Mouse (Mus musculus): ENCODE data around the gene Hprt.
A peak's percentile ranks its signal among the peaks of the same experiment; 100 is the strongest.
"Not testable (repeated sequence)": the region's sequence is repeated elsewhere in the genome, so short reads cannot be mapped to it uniquely, and the experiment has no call there.

Hprt gene

GRCm38 (mm10) chrX:52987905-52988783, at the start of gene Hprt:
Hprt (plus strand) TSS chrX:52988137.
- ATAC-seq (ENCODE audit: low TSS enrichment), result peak; percentile 99

DNA sequence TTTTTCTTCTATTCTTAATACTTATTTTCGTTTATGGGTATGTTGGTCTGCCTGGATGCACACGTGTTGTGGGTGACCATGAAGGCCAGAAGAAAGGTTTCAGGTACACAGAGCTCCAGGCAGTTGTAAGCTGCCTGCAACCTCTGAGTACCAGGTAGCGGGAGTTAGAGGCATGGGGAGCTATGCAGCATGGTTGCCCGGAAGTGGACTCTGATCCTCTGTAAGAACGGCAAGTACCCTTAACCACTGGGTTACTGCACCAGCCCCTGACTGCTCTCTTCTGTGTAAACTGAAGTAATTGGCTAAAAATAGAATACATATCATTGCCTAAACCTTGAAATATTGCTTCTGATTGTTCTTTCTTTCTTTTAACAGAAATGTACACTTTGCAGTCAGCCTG, 42.4 kb upstream of the Hprt start:
- no peak for ATAC-seq (ENCODE audit: low TSS enrichment)

DNA sequence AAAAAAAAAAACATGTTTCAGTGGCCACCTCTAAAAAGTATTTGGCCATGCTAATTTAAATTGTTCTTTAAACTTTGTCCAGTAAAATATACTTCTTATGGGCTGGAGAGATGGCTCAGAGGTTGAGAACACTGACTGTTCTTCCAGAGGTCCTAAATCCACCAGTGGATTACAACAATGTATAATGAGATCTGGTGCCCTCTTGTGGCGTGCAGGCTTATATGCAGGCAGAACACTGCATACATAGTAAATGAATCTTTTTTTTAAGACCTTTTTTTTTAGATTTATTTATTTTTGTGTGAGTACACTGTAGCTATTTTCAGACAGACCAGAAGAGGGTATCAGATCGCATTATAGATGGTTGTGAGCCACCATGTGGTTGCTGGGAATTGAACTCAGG, 38.2 kb upstream of the Hprt start:
- ATAC-seq (ENCODE audit: low TSS enrichment), result no peak; the same call in 1 of the 2 replicates

DNA sequence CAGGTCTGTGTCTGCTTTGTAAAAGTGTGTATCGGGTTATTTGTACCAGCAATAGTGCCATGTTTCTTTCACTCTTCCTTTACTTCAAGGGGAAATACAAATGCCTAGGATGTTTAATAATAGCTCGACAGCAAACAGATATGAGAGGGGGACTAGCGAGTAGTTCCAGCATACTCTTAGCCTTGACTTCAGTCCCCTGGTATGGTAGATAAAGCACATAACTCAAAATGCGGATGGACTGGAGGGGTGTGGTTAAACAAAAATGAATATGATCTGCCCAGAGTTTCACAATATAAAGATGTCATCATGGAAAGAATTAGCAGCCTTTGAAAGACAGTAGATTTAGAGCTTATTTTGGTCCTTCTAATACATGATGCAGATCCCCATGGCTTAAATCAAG, 31.0 kb upstream of the Hprt start:
- no peak for ATAC-seq (ENCODE audit: low TSS enrichment)

- ATAC-seq (ENCODE audit: low TSS enrichment), result no peak
These were observed 26.3 kb upstream of the Hprt start for GRCm38 (mm10) chrX:52961559-52962110.

DNA sequence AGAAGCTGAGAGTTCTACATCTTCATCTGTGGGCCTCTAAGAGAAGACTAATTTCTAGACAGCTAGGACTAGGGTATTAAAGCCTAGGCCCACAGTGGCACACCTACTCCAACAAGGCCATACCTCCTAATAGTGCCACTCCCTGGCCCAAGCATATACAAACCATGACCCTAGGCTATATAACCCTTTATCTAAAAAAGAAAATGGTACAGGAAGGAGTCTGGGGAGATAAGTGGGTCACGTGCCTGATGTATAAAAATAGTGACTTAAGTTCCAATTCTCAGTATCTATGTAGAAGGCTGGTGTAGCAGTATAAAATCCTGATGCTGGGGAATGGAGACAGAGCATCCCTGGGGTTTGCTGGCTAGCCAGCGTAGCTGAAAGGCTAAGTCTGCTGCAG, 22.8 kb upstream of the Hprt start:
- ATAC-seq (ENCODE audit: low TSS enrichment), result no peak

GRCm38 (mm10) chrX:52971211-52972006, 16.5 kb upstream of the Hprt start:
- no peak for ATAC-seq (ENCODE audit: low TSS enrichment)

DNA sequence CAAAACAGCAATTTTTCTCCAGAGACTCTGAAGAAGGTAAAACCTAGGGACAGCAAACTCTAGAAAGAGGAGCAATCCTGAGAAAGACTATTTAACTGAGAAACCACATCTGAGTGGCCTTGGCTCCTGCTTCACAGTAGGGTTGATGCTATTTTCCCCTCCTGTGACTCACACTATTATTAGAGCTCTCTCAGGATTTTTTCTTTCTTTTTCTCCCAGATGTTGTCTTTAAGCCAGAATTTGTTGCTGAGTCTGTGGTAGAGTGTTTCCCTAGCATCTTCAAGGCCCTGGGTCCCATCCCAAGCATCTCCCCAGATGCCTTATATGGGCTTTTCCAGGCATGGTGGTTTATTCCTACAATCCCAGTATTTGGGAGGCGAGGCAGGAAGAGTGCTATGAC, 15.8 kb upstream of the Hprt start:
- ATAC-seq (ENCODE audit: low TSS enrichment), result no peak

GRCm38 (mm10) chrX:52972680-52973079, 15.3 kb upstream of the Hprt start:
- ATAC-seq (ENCODE audit: low TSS enrichment), result no peak

- no peak for ATAC-seq (ENCODE audit: low TSS enrichment)
These were observed 9.4 kb upstream of the Hprt start for GRCm38 (mm10) chrX:52978576-52978975.

DNA sequence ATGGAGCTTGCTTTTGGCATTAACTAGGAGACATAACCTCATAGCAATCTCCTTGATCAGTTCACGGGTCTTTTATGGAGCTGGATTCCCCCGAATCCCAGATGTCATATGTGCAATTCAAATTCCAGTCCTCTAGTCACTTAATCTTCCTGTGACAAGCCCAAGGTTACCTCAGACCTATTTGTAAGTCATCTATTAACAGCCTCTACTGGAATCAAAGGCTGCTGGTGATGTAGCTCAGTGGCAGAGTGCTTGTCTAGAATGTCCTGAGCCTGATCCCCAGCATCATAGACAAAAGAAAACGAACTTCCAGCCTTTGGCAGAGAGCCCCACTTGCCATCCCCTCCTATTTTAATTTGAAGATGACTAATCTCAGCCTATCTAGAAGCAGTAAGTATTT, 6.6 kb upstream of the Hprt start:
- ATAC-seq (ENCODE audit: low TSS enrichment), result no peak

DNA sequence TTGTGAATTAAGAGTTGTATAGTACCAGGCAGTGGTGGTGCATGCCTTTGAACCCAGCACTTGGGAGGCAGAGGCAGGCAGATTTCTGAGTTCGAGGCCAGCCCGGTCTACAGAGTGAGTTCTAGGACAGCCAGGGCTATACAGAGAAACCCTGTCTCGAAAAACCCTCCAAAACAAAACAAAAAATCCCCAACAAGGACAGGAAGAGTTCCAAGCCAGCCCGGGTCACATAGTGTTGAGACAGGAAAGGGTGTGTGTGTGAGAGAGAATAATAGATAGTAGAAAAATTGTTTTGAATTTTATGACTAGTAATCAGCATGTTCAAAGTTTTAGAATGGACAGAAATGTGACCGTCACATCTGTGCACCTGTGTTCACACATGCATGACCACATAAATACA, 6.8 kb downstream of the Hprt start:
- not testable (repeated sequence) for ATAC-seq (ENCODE audit: low TSS enrichment)

DNA sequence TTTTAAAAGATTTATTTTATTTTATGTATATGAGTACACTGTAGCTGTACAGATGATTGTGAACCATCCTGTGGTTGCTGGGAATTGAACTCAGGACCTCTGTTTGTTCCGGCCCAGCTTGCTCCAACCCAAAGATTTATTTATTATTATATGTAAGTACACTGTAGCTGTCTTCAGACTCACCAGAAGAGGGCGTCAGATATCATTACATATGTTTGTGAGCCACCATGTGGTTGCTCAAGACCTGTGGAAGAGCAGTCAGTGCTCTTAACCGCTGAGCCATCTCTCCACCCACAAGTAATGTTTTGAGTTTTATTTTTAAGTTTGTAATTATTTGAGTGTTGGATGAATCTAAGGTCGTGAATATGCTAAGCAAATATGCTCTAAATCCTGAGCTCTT, 16.9 kb downstream of the Hprt start:
- ATAC-seq (ENCODE audit: low TSS enrichment), result not testable (repeated sequence)

DNA sequence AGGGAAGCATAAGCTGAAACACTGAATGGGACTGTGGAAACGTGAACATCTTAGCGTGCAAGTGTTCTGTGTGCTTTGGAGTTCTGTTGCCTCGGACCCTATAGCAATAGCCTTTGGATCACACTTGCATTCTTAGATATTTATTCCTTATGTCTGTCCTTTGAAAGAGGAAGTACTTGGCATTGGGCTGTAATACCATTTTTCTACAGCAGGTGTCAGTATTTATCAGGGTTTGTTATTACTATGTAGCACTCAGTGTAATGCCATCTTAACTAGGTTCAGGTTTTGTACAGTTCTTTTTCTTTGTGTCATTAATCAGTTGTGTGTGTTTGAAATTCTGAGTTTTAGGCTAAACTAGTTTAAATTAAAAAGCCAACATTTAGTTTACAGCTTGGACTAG, 18.1 kb downstream of the Hprt start:
- peak; percentile 57; the same call in 1 of the 2 replicates for ATAC-seq (ENCODE audit: low TSS enrichment)

- ATAC-seq (ENCODE audit: low TSS enrichment), result no peak
These were observed 27.6 kb downstream of the Hprt start for GRCm38 (mm10) chrX:53015549-53015948.

- ATAC-seq (ENCODE audit: low TSS enrichment), result no peak
These were observed 35.1 kb downstream of the Hprt start for GRCm38 (mm10) chrX:53023021-53023420.

- ATAC-seq (ENCODE audit: low TSS enrichment), result not testable (repeated sequence)
These were observed 36.3 kb downstream of the Hprt start for GRCm38 (mm10) chrX:53024268-53024667.

DNA sequence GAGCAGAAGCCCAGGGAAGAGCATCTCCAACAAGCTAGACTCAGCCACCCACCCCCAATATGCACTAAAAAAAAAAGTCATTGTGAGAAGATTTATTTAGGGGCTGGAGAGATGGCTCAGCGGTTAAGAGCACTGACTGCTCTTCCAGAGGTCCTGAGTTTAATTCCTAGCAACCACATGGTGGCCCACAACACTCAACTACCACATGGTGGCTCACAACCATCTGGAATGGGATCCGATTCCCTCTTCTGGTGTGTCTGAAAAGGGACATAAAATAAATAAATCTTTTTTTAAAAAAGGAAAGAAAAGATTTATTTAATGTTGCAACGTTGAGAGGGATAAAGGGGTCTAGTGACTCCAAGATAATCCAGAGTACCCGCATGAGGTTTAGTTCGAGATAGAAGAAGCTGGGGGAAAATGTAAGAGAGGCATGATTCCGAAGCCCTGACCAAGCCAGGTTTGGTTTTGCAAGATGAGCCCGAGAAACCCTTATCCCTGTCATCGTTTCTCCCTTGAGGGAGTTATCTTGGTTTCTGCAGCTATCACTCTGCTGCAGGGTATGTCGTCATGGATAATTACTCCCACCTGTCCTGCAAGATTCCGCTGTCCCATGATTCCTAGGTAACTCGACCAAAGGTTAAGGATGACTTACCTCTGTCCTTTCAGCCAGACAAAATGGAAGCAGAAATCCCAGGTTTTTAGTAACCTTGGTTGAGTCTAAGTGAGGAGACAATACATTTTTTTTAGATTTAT, 37.7 kb downstream of the Hprt start:
- ATAC-seq (ENCODE audit: low TSS enrichment), result no peak

DNA sequence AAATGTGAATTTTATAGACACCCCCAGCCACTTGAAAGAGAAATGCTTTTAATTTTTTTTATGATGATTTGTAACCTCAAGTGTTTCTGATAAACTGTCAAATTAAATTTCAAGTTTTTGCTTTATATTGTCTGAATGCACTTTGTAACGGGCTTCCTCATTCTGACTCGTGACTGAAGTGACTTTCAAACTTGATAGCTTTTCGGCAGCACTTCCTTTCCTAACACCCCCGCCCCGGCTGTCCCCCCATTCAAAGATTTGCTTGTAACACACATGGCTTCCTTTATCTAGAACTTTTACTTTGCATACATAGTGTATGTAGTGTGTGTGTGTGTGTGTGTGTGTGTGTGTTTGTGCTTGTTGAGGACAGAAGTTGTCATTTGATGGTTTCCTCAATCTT, 41.6 kb downstream of the Hprt start:
- no peak for ATAC-seq (ENCODE audit: low TSS enrichment)

DNA sequence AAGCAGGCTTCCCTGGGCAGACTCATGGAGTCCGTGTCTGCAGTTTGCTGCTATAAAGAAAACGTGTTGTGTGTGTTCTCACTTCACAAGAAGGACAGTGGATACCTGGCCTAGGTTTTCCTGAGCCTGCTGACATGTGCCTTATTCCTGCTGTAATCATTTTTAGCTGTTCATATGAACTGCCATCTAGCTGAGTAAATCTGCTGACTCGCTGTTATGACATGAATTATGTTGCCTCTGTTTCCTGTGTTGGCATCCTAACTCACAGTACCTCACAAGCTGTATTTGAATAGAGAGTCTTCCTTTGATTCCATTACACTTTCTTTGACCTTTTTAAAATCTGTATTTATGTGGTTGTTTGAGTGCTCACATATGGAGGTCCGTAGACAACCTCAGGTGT, 50.3 kb downstream of the Hprt start:
- ATAC-seq (ENCODE audit: low TSS enrichment), result no peak

DNA sequence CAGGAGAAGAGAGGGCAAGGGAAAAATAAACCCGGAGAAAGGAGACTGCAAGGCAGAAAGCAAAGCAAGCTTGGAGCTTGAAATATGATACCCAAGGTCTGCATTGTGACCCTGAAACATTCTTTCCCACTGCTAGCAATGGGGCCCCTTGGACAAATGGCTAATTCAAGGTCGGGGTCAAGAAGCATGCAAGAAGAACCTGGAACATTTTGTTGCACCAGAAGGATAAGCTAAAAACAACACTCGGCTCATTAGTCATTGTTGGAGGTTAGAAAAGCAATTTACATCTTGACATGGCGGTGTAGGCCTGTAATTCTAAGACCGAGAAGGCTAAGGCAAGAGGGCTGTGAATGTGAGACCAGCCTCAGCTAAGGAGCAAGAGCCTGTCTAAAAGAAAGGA, 51.7 kb downstream of the Hprt start:
- ATAC-seq (ENCODE audit: low TSS enrichment), result no peak

DNA sequence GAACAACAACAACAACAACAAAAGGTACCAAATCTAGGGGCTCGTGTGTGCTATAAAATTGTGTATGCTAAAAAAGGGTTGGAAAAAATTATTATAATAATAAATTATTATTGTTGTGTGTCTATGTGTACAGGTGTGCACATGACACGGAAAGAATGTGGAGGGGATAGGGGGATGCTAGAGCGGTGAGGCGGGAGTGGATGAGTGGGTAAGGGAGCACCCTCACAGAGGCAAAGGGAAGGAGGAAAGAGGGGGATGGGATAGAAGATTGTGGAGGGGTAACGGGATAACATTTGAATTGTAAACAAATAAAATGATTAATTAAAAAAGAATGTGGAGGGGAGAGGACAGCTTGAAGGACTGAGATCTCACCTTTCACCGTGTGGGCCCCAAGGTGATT, 52.2 kb downstream of the Hprt start:
- no peak for ATAC-seq (ENCODE audit: low TSS enrichment)

Data from frontal cortex, adult (tissue).